Mouse (Mus musculus): Measurements from ENCODE around the gene Cxcl5.

Gene Cxcl5

GRCm38 (mm10) chr5:90759077-90760065, at the start of gene Cxcl5:
Gene Cxcl5 (plus strand): TSS chr5:90759360.
- DNase-seq (ENCODE audit: low spot score in 2 of 2), result no peak

- no peak for DNase-seq (ENCODE audit: low spot score in 2 of 2)
Observed at GRCm38 (mm10) chr5:90711409-90711808, 47.8 kb upstream of the Cxcl5 start.

- DNase-seq (ENCODE audit: low spot score in 2 of 2), result no peak
Observed at GRCm38 (mm10) chr5:90717937-90718336, 41.2 kb upstream of the Cxcl5 start.

GRCm38 (mm10) chr5:90722656-90723055, 36.5 kb upstream of the Cxcl5 start:
- no peak for DNase-seq (ENCODE audit: low spot score in 2 of 2)

- DNase-seq (ENCODE audit: low spot score in 2 of 2), result no peak
Observed at GRCm38 (mm10) chr5:90728254-90728653, 30.9 kb upstream of the Cxcl5 start.

GRCm38 (mm10) chr5:90731480-90731879, 27.7 kb upstream of the Cxcl5 start:
- DNase-seq (ENCODE audit: low spot score in 2 of 2), result no peak

- DNase-seq (ENCODE audit: low spot score in 2 of 2), result no peak
Observed at GRCm38 (mm10) chr5:90742029-90742428, 17.1 kb upstream of the Cxcl5 start.

- no peak for DNase-seq (ENCODE audit: low spot score in 2 of 2)
Observed at GRCm38 (mm10) chr5:90753934-90754333, 5.2 kb upstream of the Cxcl5 start.

GRCm38 (mm10) chr5:90758020-90758605, 1.0 kb upstream of the Cxcl5 start:
- no peak for DNase-seq (ENCODE audit: low spot score in 2 of 2)

- no peak for DNase-seq (ENCODE audit: low spot score in 2 of 2)
Observed at GRCm38 (mm10) chr5:90760303-90760702, 1.1 kb downstream of the Cxcl5 start.

GRCm38 (mm10) chr5:90760844-90761243, 1.7 kb downstream of the Cxcl5 start:
- DNase-seq (ENCODE audit: low spot score in 2 of 2), result no peak

GRCm38 (mm10) chr5:90761834-90762233, 2.7 kb downstream of the Cxcl5 start:
- DNase-seq (ENCODE audit: low spot score in 2 of 2), result no peak

- DNase-seq (ENCODE audit: low spot score in 2 of 2), result no peak
Observed at GRCm38 (mm10) chr5:90763912-90764665, 4.9 kb downstream of the Cxcl5 start.

GRCm38 (mm10) chr5:90765821-90766606, 6.9 kb downstream of the Cxcl5 start:
- no peak for DNase-seq (ENCODE audit: low spot score in 2 of 2)

- no peak for DNase-seq (ENCODE audit: low spot score in 2 of 2)
Observed at GRCm38 (mm10) chr5:90768218-90768617, 9.1 kb downstream of the Cxcl5 start, which contains the start of gene Ppbp. Gene Ppbp (plus strand): TSS chr5:90768518.

- DNase-seq (ENCODE audit: low spot score in 2 of 2), result no peak
Observed at GRCm38 (mm10) chr5:90771369-90771768, 12.2 kb downstream of the Cxcl5 start.

- DNase-seq (ENCODE audit: low spot score in 2 of 2), result no peak
Observed at GRCm38 (mm10) chr5:90771880-90772653, 12.9 kb downstream of the Cxcl5 start, which contains the start of gene Pf4. Gene Pf4 (plus strand): TSS chr5:90772435.

- DNase-seq (ENCODE audit: low spot score in 2 of 2), result no peak
Observed at GRCm38 (mm10) chr5:90775562-90775961, 16.4 kb downstream of the Cxcl5 start.

- DNase-seq (ENCODE audit: low spot score in 2 of 2), result no peak
Observed at GRCm38 (mm10) chr5:90777621-90778020, 18.5 kb downstream of the Cxcl5 start.

- no peak for DNase-seq (ENCODE audit: low spot score in 2 of 2)
Observed at GRCm38 (mm10) chr5:90778856-90779255, 19.7 kb downstream of the Cxcl5 start.
